In genomic region chr11:9669430-9669829, GRCm38 (mm10) we compare ENCODE assay signal across 24 mouse cellular contexts.
"Had no signal": no experiment of that assay in that cellular context is flagged by ENCODE, and none has a peak within 500 bp of the region (broad histone marks: within the 10 kb centered on the region; RNA-seq: fewer than 3 reads in every experiment).

No protein-coding gene starts in this region.

- H3K4me3 ChIP-seq: gastrocnemius, adult 2 months; heart, adult 2 months; heart, embryonic 13.5 days; heart, embryonic 15.5 days; hindbrain, embryonic 13.5 days; hindbrain, embryonic 15.5 days; kidney, embryonic 15.5 days; limb, embryonic 13.5 days; limb, embryonic 15.5 days had no signal

- H3K4me1 ChIP-seq: heart, embryonic 13.5 days; heart, embryonic 15.5 days; hindbrain, embryonic 13.5 days; hindbrain, embryonic 15.5 days; kidney, embryonic 15.5 days; limb, embryonic 13.5 days; limb, embryonic 15.5 days had no signal

- DNase-seq: gastrocnemius, adult 2 months; gastrocnemius, postnatal 10 days; gastrocnemius, postnatal 25 days; heart, adult 11 months; heart, adult 2 months; heart, postnatal 14 days; heart, postnatal 36 days; kidney, adult 11 months; kidney, adult 2 months; kidney, adult 9 months; kidney, postnatal 14 days; kidney, postnatal 36 days; layer of hippocampus, adult 9-11 months; layer of hippocampus, postnatal 36 days; left cerebral cortex, postnatal 4 days had no signal

- ATAC-seq: hindbrain, postnatal 0 days; intestine, embryonic 16.5 days had no signal
